Mouse (Mus musculus) forebrain, embryonic 14.5 days (tissue): ENCODE results near the gene Lpxn. TPM values are rescaled to one million over a fixed set of nuclear protein-coding genes. Genes with fewer than 3 reads are reported as not detected.

ENCODE experiments used
- ATAC-seq: fragments of 200-750 bp; cut with Nextera tagmentation; 2 replicates; pipeline ENCODE4 v1.8.0; 2017; ENCODE audit warnings: mild to moderate bottlenecking, moderate library complexity
- DNase-seq: peaks from one replicate; pipeline ENCODE4 v3.0.0-alpha.2; 2015; ENCODE audit warnings: low spot score
- H3K27ac ChIP-seq: fragments of 300-500 bp; sonication (generic); 2 replicates; pipeline ENCODE4 v1.5.1; 2014; ENCODE audit warnings: low read depth, mild to moderate bottlenecking, control low read depth, low read length, moderate library complexity
- H3K27me3 ChIP-seq: fragments of 300-500 bp; sonication (generic); replicated peaks from 2 replicates; pipeline ENCODE4 v1.6.1; 2014; ENCODE audit warnings: low read length, control low read depth, mixed read lengths; ENCODE audit not compliant: control insufficient read depth, insufficient read depth
- H3K36me3 ChIP-seq: fragments of 300-500 bp; sonication (generic); 2 replicates; pipeline ENCODE4 v1.6.1; 2014; ENCODE audit warnings: low read length, control low read depth; ENCODE audit not compliant: control insufficient read depth, insufficient read depth
- H3K4me1 ChIP-seq: fragments of 300-500 bp; sonication (generic); 2 replicates; pipeline ENCODE4 v1.6.1; 2014; ENCODE audit warnings: antibody characterized with exemption, low read length, control low read depth; ENCODE audit not compliant: control insufficient read depth, insufficient read depth
- H3K4me2 ChIP-seq: fragments of 300-500 bp; sonication (generic); 2 replicates; pipeline ENCODE4 v1.6.1; 2014; ENCODE audit warnings: mild to moderate bottlenecking, control low read depth, low read length
- H3K4me3 ChIP-seq: fragments of 300-500 bp; sonication (generic); 2 replicates; pipeline ENCODE4 v1.5.1; 2014; ENCODE audit warnings: low read depth, low read length, control low read depth
- H3K9ac ChIP-seq: fragments of 300-500 bp; sonication (generic); 2 replicates; pipeline ENCODE4 v1.6.1; 2014; ENCODE audit warnings: mild to moderate bottlenecking, low read length, control low read depth, moderate library complexity
- H3K9me3 ChIP-seq: fragments of 300-500 bp; sonication (generic); replicated peaks from 2 replicates; pipeline ENCODE4 v1.6.1; 2016; ENCODE audit warnings: low read length, control low read depth, mixed read lengths; ENCODE audit not compliant: control insufficient read depth
- WGBS: fragments of 180-500 bp; shearing (Covaris S2); extraction: QIAGEN DNeasy Blood & Tissue Kit; methylation state at CpG from one replicate; pipeline ENCODE4 v1.1.7; 2014; 5-methylcytosine and 5-hydroxymethylcytosine counted together
- polyA plus RNA-seq: library from polyadenylated mRNA; unstranded; fragments of >200 nt; fragmentation: Nextera tagmentation; extraction: Ambion mirVana; gene quantifications from 2 replicates; pipeline ENCODE4 v1.2.1, GENCODE M21; 2014

Gene Lpxn
- polyA plus RNA-seq, 1 experiment from 2014 or later = 1.4 TPM

GRCm38 (mm10) chr19:12799081-12799480, 3.1 kb downstream of the Lpxn start:
- Histone ChIP-seq H3K27me3 (no peaks in the 10 kb centered on the region), H3K4me2 (no peak overlapping the region), H3K36me3 (no peaks in the 10 kb centered on the region), H3K9me3 (no peaks in the 10 kb centered on the region), H3K9ac (no peak overlapping the region), H3K4me1 (no peaks in the 10 kb centered on the region), H3K4me3 (no peak overlapping the region), H3K27ac (no peak overlapping the region)
- WGBS = 88% methylated on average over 3 of the region's 3 CpGs
- ATAC-seq (no peak), DNase-seq (no peak)

- WGBS = 80% methylated on average over 2 of the region's 2 CpGs
- no peak for ATAC-seq
- H3K4me2 ChIP-seq = no peak overlapping the region
- H3K36me3 ChIP-seq = no peaks in the 10 kb centered on the region
- H3K9ac ChIP-seq = no peak overlapping the region
- no peaks in the 10 kb centered on the region for H3K4me1 ChIP-seq
- DNase-seq = no peak
- H3K4me3 ChIP-seq = no peak overlapping the region
- H3K27ac ChIP-seq = no peak overlapping the region
- H3K27me3 ChIP-seq = no peaks in the 10 kb centered on the region
- H3K9me3 ChIP-seq = no peaks in the 10 kb centered on the region
Measured at GRCm38 (mm10) chr19:12800621-12801020, 4.6 kb downstream of the Lpxn start.

DNA sequence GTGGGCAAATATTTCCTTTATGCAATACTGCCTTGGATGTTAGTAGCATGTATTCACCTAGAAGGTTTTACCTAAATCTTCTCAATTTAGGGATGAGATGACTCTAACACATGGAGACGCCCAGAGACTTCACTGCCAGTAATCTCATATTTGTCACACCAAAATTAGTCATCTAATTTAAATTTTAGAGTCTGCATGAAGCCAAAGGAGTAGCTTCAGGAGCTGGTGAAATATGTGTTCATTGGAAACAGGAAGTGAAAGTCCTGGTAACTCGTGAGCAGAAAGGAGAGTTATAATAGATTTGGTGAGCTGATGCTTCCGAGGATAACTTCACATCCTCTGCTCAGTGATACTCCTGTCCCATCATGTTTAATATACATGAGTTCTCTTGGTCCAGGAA, 5.1 kb downstream of the Lpxn start:
- WGBS = 75% methylated on average over 3 of the region's 3 CpGs
- Histone ChIP-seq H3K9ac (no peak overlapping the region), H3K4me3 (no peak overlapping the region), H3K9me3 (no peaks in the 10 kb centered on the region), H3K4me2 (no peak overlapping the region), H3K27ac (no peak overlapping the region), H3K27me3 (no peaks in the 10 kb centered on the region), H3K36me3 (no peaks in the 10 kb centered on the region), H3K4me1 (no peaks in the 10 kb centered on the region)
- no peak for DNase-seq
- no peak for ATAC-seq

DNA sequence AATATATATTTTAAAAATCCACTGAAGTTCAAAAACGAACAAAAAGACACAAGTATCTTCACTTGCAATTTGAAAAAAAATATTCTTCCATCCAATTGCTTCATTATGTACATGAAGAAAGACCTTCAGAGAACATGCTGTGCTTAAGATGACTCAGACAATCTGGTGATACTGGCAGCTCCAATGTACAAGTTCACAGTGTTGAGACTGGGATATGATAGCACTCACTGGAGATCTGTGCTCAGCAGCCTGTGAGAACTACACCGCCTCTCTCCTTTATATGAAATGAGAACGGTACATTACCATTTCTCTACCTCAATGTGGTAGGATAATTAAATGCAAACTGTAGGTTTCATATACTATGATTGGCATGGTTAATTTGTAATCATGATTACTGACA, 6.8 kb downstream of the Lpxn start:
- no peak overlapping the region for H3K4me2 ChIP-seq
- no peak overlapping the region for H3K4me3 ChIP-seq
- H3K27ac ChIP-seq = no peak overlapping the region
- H3K9me3 ChIP-seq = no peaks in the 10 kb centered on the region
- H3K9ac ChIP-seq = no peak overlapping the region
- WGBS = 75% methylated on average over 3 of the region's 3 CpGs
- no peak for DNase-seq
- no peaks in the 10 kb centered on the region for H3K36me3 ChIP-seq
- no peak for ATAC-seq
- H3K4me1 ChIP-seq = no peaks in the 10 kb centered on the region
- H3K27me3 ChIP-seq = no peaks in the 10 kb centered on the region

DNA sequence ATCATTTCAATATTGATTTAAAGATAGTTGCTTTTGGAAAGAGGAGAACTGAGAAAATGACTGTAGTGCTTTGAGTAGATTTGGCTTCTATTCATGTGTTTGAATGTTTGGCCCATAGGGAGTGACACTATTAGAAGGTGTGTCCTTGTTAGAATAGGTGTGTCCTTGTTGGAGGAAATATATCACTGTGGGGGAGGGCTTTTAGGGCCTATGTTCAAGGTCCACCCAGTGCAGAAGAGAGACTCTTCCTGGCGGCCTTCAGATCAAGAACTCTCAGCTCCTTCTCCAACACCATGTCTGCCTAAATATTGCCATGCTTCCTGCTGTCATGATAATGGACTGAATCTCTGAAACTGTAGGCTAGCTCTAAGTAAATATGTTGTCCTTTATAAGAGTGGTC, 8.2 kb downstream of the Lpxn start:
- Histone ChIP-seq H3K4me1 (no peaks in the 10 kb centered on the region), H3K9me3 (no peaks in the 10 kb centered on the region), H3K27me3 (no peaks in the 10 kb centered on the region), H3K4me3 (no peak overlapping the region), H3K4me2 (no peak overlapping the region), H3K36me3 (no peaks in the 10 kb centered on the region), H3K27ac (no peak overlapping the region), H3K9ac (no peak overlapping the region)
- 90% methylated on average over 1 of the region's 1 CpGs for WGBS
- ATAC-seq = no peak
- no peak for DNase-seq

- WGBS = 83% methylated on average over 3 of the region's 3 CpGs
- H3K9me3 ChIP-seq = no peaks in the 10 kb centered on the region
- H3K27me3 ChIP-seq = no peaks in the 10 kb centered on the region
- no peak overlapping the region for H3K9ac ChIP-seq
- H3K27ac ChIP-seq = no peak overlapping the region
- DNase-seq (no peak), ATAC-seq (no peak)
- H3K4me2 ChIP-seq = no peak overlapping the region
- no peaks in the 10 kb centered on the region for H3K36me3 ChIP-seq
- H3K4me1 ChIP-seq = no peaks in the 10 kb centered on the region
- H3K4me3 ChIP-seq = no peak overlapping the region
Measured at GRCm38 (mm10) chr19:12805730-12806129, 9.7 kb downstream of the Lpxn start.

DNA sequence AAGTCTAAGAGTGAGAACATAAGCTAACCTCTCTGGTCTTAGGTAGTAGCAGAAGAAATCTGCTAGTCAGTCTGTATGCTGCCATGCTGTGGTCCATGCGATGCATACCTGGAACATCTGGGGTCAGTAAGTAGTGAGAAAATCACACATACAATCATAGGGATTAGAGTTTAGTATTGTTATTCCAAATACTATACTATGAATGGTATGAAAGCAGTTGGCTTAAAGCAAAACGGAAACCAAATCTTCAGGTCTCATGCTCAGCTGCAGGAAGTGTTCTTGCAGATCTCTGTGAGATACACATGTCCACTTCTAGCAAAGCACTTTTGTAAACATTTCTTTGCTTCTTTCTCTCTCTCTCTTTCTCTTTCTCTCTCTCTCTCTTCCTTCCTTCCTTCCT, 10.2 kb downstream of the Lpxn start:
- no peaks in the 10 kb centered on the region for H3K9me3 ChIP-seq
- H3K4me2 ChIP-seq = no peak overlapping the region
- no peak for DNase-seq
- 68% methylated on average over 2 of the region's 2 CpGs for WGBS
- no peak overlapping the region for H3K27ac ChIP-seq
- H3K4me3 ChIP-seq = no peak overlapping the region
- no peaks in the 10 kb centered on the region for H3K27me3 ChIP-seq
- H3K9ac ChIP-seq = no peak overlapping the region
- no peaks in the 10 kb centered on the region for H3K36me3 ChIP-seq
- no peaks in the 10 kb centered on the region for H3K4me1 ChIP-seq
- ATAC-seq = no peak

- DNase-seq (no peak), ATAC-seq (no peak)
- Histone ChIP-seq H3K27me3 (no peaks in the 10 kb centered on the region), H3K4me3 (no peak overlapping the region), H3K36me3 (no peaks in the 10 kb centered on the region), H3K27ac (no peak overlapping the region), H3K9me3 (no peaks in the 10 kb centered on the region), H3K4me2 (no peak overlapping the region), H3K9ac (no peak overlapping the region), H3K4me1 (no peaks in the 10 kb centered on the region)
- 81% methylated on average over 1 of the region's 1 CpGs for WGBS
Measured at GRCm38 (mm10) chr19:12812644-12813364, 16.8 kb downstream of the Lpxn start.

GRCm38 (mm10) chr19:12813883-12814282, 17.9 kb downstream of the Lpxn start:
- Histone ChIP-seq H3K4me3 (no peak overlapping the region), H3K36me3 (no peaks in the 10 kb centered on the region), H3K27me3 (no peaks in the 10 kb centered on the region), H3K4me2 (no peak overlapping the region), H3K27ac (no peak overlapping the region), H3K4me1 (no peaks in the 10 kb centered on the region), H3K9me3 (no peaks in the 10 kb centered on the region), H3K9ac (no peak overlapping the region)
- 89% methylated on average over 1 of the region's 1 CpGs for WGBS
- no peak for DNase-seq
- no peak for ATAC-seq
